Comparison of ENCODE assay signal across 12 mouse cellular contexts in the genomic region with DNA sequence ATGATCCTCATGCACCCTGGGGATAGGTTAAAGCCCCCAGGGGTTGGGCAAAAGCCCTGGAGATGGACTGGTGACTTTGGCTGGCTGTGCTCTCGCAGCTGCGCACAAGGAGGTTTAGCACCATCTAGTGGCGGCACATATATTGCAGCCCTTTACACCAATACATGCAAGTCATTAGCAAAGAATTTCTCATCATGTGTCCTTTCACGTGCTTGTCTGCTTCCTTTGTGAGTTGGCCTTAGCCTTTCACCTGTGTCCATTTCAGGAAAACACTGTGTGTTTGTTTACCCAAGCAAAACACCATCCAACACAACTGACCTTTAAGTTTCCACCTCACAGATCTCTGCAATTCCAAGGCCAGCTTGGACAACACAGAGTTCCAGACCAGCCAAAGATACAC. TPM values are rescaled to one million over a fixed set of nuclear protein-coding genes. Genes with fewer than 3 reads are reported as not detected.
A peak's percentile ranks its signal among the peaks of the same experiment; 100 is the strongest.
DNase-seq lines count a peak whose midpoint lies in the region; ATAC-seq and TF ChIP-seq lines count a peak whose summit lies in the region.
"Not testable (repeated sequence)": the region's sequence is repeated elsewhere in the genome, so short reads cannot be mapped to it uniquely, and the experiment has no call there.
"Had no signal": no experiment of that assay in that cellular context is flagged by ENCODE, and none has a peak within 500 bp of the region (broad histone marks: within the 10 kb centered on the region; RNA-seq: fewer than 3 reads in every experiment).

No protein-coding gene starts in this region.

- not testable (repeated sequence) for H3K27ac ChIP-seq in intestine, postnatal 0 days (ENCODE audit: low read depth, low read length)

- peak; percentile 53 for TF ChIP-seq CTCF in intestine, postnatal 0 days (IDR thresholded peaks at IDR 0.05; ENCODE audit: low read depth)
- TF ChIP-seq CTCF in lung, adult 2 months (IDR thresholded peaks at IDR 0.05; ENCODE audit: insufficient read depth, low read length), result not testable (repeated sequence)

- H3K9ac ChIP-seq in intestine, postnatal 0 days (ENCODE audit: low read depth, low read length), result not testable (repeated sequence)

- TF ChIP-seq POLR2A in lung, adult 2 months (IDR thresholded peaks at IDR 0.05; ENCODE audit: borderline replicate concordance, extremely low read depth, low read depth, low read length), result not testable (repeated sequence)

- H3K4me2 ChIP-seq in intestine, postnatal 0 days (replicated peaks; ENCODE audit: low read depth), result not testable (repeated sequence)

- DNase-seq in cerebellum, postnatal 14 days, result peak; percentile 60 to 78
- DNase-seq in gastrocnemius, adult 8-10 months (ENCODE audit: low spot score in 2 of 2), result peak; percentile 24 to 38
- peak; percentile 37 for DNase-seq in layer of hippocampus, adult 9-11 months
- peak; percentile 40 for DNase-seq in lung, adult 2 months
- DNase-seq in right cerebral cortex, adult 18-20 months, result peak; percentile 47
- peak; percentile 77 for DNase-seq in thymus, postnatal 4 days

- H3K27me3 ChIP-seq in intestine, postnatal 0 days (replicated peaks; ENCODE audit: control insufficient read depth, insufficient read depth, low read length), result not testable (repeated sequence)

- not testable (repeated sequence) for H3K36me3 ChIP-seq in intestine, postnatal 0 days (ENCODE audit: control insufficient read depth, insufficient read depth)

- H3K4me1 ChIP-seq in intestine, postnatal 0 days (replicated peaks; ENCODE audit: control insufficient read depth, insufficient read depth, low read length); lung, adult 2 months (ENCODE audit: control insufficient read depth, insufficient read depth, low read length): not testable (repeated sequence)

- H3K4me3 ChIP-seq in intestine, postnatal 0 days (ENCODE audit: low read depth, low read length); lung, adult 2 months (replicated peaks; ENCODE audit: extremely low read depth, low read depth, low read length): not testable (repeated sequence)

- 46% methylated on average over 4 of the region's 4 CpGs for WGBS in intestine, postnatal 0 days
- 11% methylated on average over 4 of the region's 4 CpGs for WGBS in lung, adult 2 months

- ATAC-seq in activated CD4-positive, CD25-positive, alpha-beta regulatory T cell, adult 4 months, result peak; percentile 32
- ATAC-seq in intestine, postnatal 0 days, result peak; percentile 56

- not testable (repeated sequence) for H3K9me3 ChIP-seq in intestine, postnatal 0 days (ENCODE audit: control insufficient read depth)

RNA-seq across cellular contexts. Expression of gene Olfr372, which starts 8.1 kb away (rescaled TPM):
- not detected for polyA plus RNA-seq in activated CD4-positive, CD25-positive, alpha-beta regulatory T cell, adult 4 months (2017; shearing (Covaris generic))
- not detected for total RNA-seq in gastrocnemius, adult 8-10 months (2022)
- not detected in 2 replicates for polyA plus RNA-seq in intestine, postnatal 0 days (2015; fragmentation: Nextera tagmentation; extraction: Ambion mirVana)
- polyA plus RNA-seq in lung, adult 2 months (2012; rRNA removed), result not detected in 2 replicates
- polyA plus RNA-seq: embryonic facial prominence, embryonic 15.5 days; liver, embryonic 11.5 days; midbrain, embryonic 15.5 days; thymus, postnatal 0 days had no signal

RNA-seq across cellular contexts. Expression of gene Cyp4f18, which starts 23.5 kb away (rescaled TPM):
- 1 to 10 TPM in 1 of 2 experiments, under 1 TPM in 1; 0.71 to 2.9 TPM for polyA plus RNA-seq in activated CD4-positive, CD25-positive, alpha-beta regulatory T cell, adult 4 months (2017; shearing (Covaris generic))
- under 1 TPM in 2 of 4 experiments, not detected in 2; 0.54 to 0.91 TPM for total RNA-seq in gastrocnemius, adult 8-10 months (2022)
- 2.7 and 4.2 TPM in 2 replicates for polyA plus RNA-seq in intestine, postnatal 0 days (2015; fragmentation: Nextera tagmentation; extraction: Ambion mirVana)
- 18.2 and 26.4 TPM in 2 replicates for polyA plus RNA-seq in lung, adult 2 months (2012; rRNA removed)

RNA-seq across cellular contexts. Expression of gene Olfr373, which starts 50.1 kb away (rescaled TPM):
- polyA plus RNA-seq in activated CD4-positive, CD25-positive, alpha-beta regulatory T cell, adult 4 months (2017; shearing (Covaris generic)), result under 1 TPM in 1 of 2 experiments, not detected in 1; 0.20 TPM
- not detected for total RNA-seq in gastrocnemius, adult 8-10 months (2022)
- 0.08 and 0.14 TPM in 2 replicates for polyA plus RNA-seq in intestine, postnatal 0 days (2015; fragmentation: Nextera tagmentation; extraction: Ambion mirVana)
- not detected in 2 replicates for polyA plus RNA-seq in lung, adult 2 months (2012; rRNA removed)
- polyA plus RNA-seq: liver, embryonic 11.5 days; midbrain, embryonic 15.5 days had no signal
